ENCODE assay signal across 24 mouse cellular contexts in genomic region chr9:72014585-72015381, GRCm38 (mm10).
DNase-seq lines count a peak whose midpoint lies in the region; ATAC-seq and TF ChIP-seq lines count a peak whose summit lies in the region.
"Had no signal": no experiment of that assay in that cellular context is flagged by ENCODE, and none has a peak within 500 bp of the region (broad histone marks: within the 10 kb centered on the region; RNA-seq: fewer than 3 reads in every experiment).

No protein-coding gene starts in this region.

- H3K4me1 ChIP-seq in liver, postnatal 0 days (ENCODE audit: insufficient read depth): peaks cover 12% of the 10 kb centered on the region
- H3K4me1 ChIP-seq in liver, embryonic 12.5 days: peaks cover 45% of the 10 kb centered on the region
- H3K4me1 ChIP-seq in small intestine, adult 2 months (ENCODE audit: control insufficient read depth, insufficient read depth, insufficient read length, low read length): peaks cover under 1% of the 10 kb centered on the region; the same call in 1 of the 2 replicates
- no peaks in the 10 kb centered on the region for H3K4me1 ChIP-seq in thymus, adult 2 months (replicated peaks; ENCODE audit: control insufficient read depth, insufficient read depth, low read length)
- H3K4me1 ChIP-seq: midbrain, embryonic 15.5 days; neural tube, embryonic 12.5 days had no signal

- no peaks in the 10 kb centered on the region for H3K27me3 ChIP-seq in liver, postnatal 0 days (ENCODE audit: insufficient read depth, low read length)
- no peaks in the 10 kb centered on the region for H3K27me3 ChIP-seq in liver, embryonic 12.5 days (replicated peaks)
- H3K27me3 ChIP-seq in small intestine, adult 2 months (ENCODE audit: control insufficient read depth, insufficient read depth, low read length): no peaks in the 10 kb centered on the region
- no peaks in the 10 kb centered on the region for H3K27me3 ChIP-seq in thymus, adult 2 months (ENCODE audit: control insufficient read depth, insufficient read depth, low read length)
- H3K27me3 ChIP-seq: heart, embryonic 13.5 days; hindbrain, embryonic 13.5 days; liver, embryonic 15.5 days; midbrain, embryonic 15.5 days; neural tube, embryonic 12.5 days had no signal

- TF ChIP-seq EP300 in liver, postnatal 0 days (IDR thresholded peaks at IDR 0.05; ENCODE audit: low read depth): no peak

- H3K9me3 ChIP-seq in liver, postnatal 0 days (ENCODE audit: low read length): no peaks in the 10 kb centered on the region
- H3K9me3 ChIP-seq in liver, embryonic 12.5 days (replicated peaks): no peaks in the 10 kb centered on the region
- H3K9me3 ChIP-seq: heart, embryonic 13.5 days; hindbrain, embryonic 13.5 days; liver, embryonic 15.5 days; midbrain, embryonic 15.5 days; neural tube, embryonic 12.5 days had no signal

- no peak for ATAC-seq in liver, postnatal 0 days
- ATAC-seq in liver, embryonic 12.5 days: peak; percentile 63
- ATAC-seq: forebrain, embryonic 14.5 days; midbrain, embryonic 15.5 days had no signal

- TF ChIP-seq CTCF in liver, postnatal 0 days (IDR thresholded peaks at IDR 0.05; ENCODE audit: low read depth): no peak
- no peak for TF ChIP-seq CTCF in small intestine, adult 2 months (IDR thresholded peaks at IDR 0.05; ENCODE audit: extremely low read depth, insufficient read length, insufficient replicate concordance, low read depth, low read length)
- no peak for TF ChIP-seq CTCF in thymus, adult 2 months (IDR thresholded peaks at IDR 0.05; ENCODE audit: borderline replicate concordance, control insufficient read depth, extremely low read depth, insufficient read depth, low read length, poor library complexity)

- no peak overlapping the region for H3K4me2 ChIP-seq in liver, postnatal 0 days (ENCODE audit: low read depth, low read length)
- H3K4me2 ChIP-seq in liver, embryonic 12.5 days: peak overlapping the region; percentile 42
- H3K4me2 ChIP-seq: heart, embryonic 13.5 days; hindbrain, embryonic 13.5 days; liver, embryonic 15.5 days; midbrain, embryonic 15.5 days; neural tube, embryonic 12.5 days had no signal

- DNase-seq in liver (peak; percentile 9), MEL-GATA-1-ER (ENCODE audit: extremely low read depth, low read depth) (peak; percentile 28)
- no peak for DNase-seq in liver, postnatal 0 days
- DNase-seq in urinary bladder, postnatal 25 days (ENCODE audit: low spot score): no peak
- DNase-seq in thymus, adult 2 months: no peak
- no peak for DNase-seq in kidney, postnatal 4 days
- DNase-seq: adrenal gland, adult 8-10 months; cerebellum, adult 2 months; gastrocnemius, postnatal 14 days; heart, adult 18-20 months; heart, postnatal 14 days; kidney, adult 2 months; lung, postnatal 14 days; right cerebral cortex, postnatal 14 days; thymus, postnatal 14 days had no signal

- no peaks in the 10 kb centered on the region for H3K36me3 ChIP-seq in liver, postnatal 0 days (replicated peaks; ENCODE audit: insufficient read depth, low read length)
- H3K36me3 ChIP-seq in liver, embryonic 12.5 days: no peaks in the 10 kb centered on the region
- no peaks in the 10 kb centered on the region for H3K36me3 ChIP-seq in small intestine, adult 2 months (ENCODE audit: control insufficient read depth, insufficient read depth, low read length)
- H3K36me3 ChIP-seq in thymus, adult 2 months (ENCODE audit: control insufficient read depth, insufficient read depth, low read length): peaks cover 4% of the 10 kb centered on the region; the same call in 1 of the 2 replicates
- H3K36me3 ChIP-seq: heart, embryonic 13.5 days; hindbrain, embryonic 13.5 days; liver, embryonic 15.5 days; midbrain, embryonic 15.5 days; neural tube, embryonic 12.5 days had no signal

- TF ChIP-seq POLR2A in small intestine, adult 2 months (IDR thresholded peaks at IDR 0.05; ENCODE audit: low read depth, low read length): no peak
- no peak for TF ChIP-seq POLR2A in thymus, adult 2 months (IDR thresholded peaks at IDR 0.05; ENCODE audit: control insufficient read depth, extremely low read depth, insufficient read depth, low read length, poor library complexity)

- H3K9ac ChIP-seq in liver, postnatal 0 days (replicated peaks): no peak overlapping the region
- no peak overlapping the region for H3K9ac ChIP-seq in liver, embryonic 12.5 days
- H3K9ac ChIP-seq: heart, embryonic 13.5 days; hindbrain, embryonic 13.5 days; liver, embryonic 15.5 days; midbrain, embryonic 15.5 days; neural tube, embryonic 12.5 days had no signal

- WGBS in liver, postnatal 0 days (ENCODE audit: insufficient replicate concordance): 42% methylated on average over 4 of the region's 4 CpGs
- WGBS in liver, embryonic 12.5 days (ENCODE audit: insufficient replicate concordance): 24% methylated on average over 4 of the region's 4 CpGs
- WGBS in small intestine, adult 2 months: 66% methylated on average over 4 of the region's 4 CpGs
- WGBS in thymus, adult 2 months: 57% methylated on average over 4 of the region's 4 CpGs

- no peak overlapping the region for H3K4me3 ChIP-seq in liver, postnatal 0 days (ENCODE audit: low read depth, low read length)
- H3K4me3 ChIP-seq in liver, embryonic 12.5 days: no peak overlapping the region
- no peak overlapping the region for H3K4me3 ChIP-seq in small intestine, adult 2 months (ENCODE audit: low read depth, low read length)
- H3K4me3 ChIP-seq in thymus, adult 2 months (ENCODE audit: control insufficient read depth, insufficient read depth, low read length): no peak overlapping the region
- H3K4me3 ChIP-seq: heart, embryonic 13.5 days; hindbrain, embryonic 13.5 days; liver, embryonic 15.5 days; midbrain, embryonic 15.5 days; neural tube, embryonic 12.5 days had no signal

- no peak overlapping the region for H3K27ac ChIP-seq in liver, postnatal 0 days (ENCODE audit: low read depth)
- peak overlapping the region; percentile 59 for H3K27ac ChIP-seq in liver, embryonic 12.5 days
- H3K27ac ChIP-seq in small intestine, adult 2 months (ENCODE audit: insufficient read depth, low read depth, low read length): peak overlapping the region; percentile 16; the same call in 1 of the 2 replicates
- H3K27ac ChIP-seq in thymus, adult 2 months (ENCODE audit: control insufficient read depth, insufficient read depth, low read length): no peak overlapping the region
- H3K27ac ChIP-seq: heart, embryonic 13.5 days; hindbrain, embryonic 13.5 days; kidney, postnatal 0 days; liver, embryonic 15.5 days; midbrain, embryonic 15.5 days; neural tube, embryonic 12.5 days had no signal

Comparison
In these comparisons a context has a peak if more than half of its experiments do, and no peak if none do; other contexts are left out.
1. DNase-seq: peak in liver (single experiment) and MEL-GATA-1-ER (single experiment); none in liver, postnatal 0 days (single experiment), urinary bladder, postnatal 25 days (single experiment), thymus, adult 2 months (single experiment) and kidney, postnatal 4 days (0 of 2).
2. H3K27ac ChIP-seq: peak in liver, embryonic 12.5 days (single experiment) and small intestine, adult 2 months (single experiment); none in liver, postnatal 0 days (single experiment) and thymus, adult 2 months (single experiment).